Mouse (Mus musculus): ENCODE results near the gene Tex19.1.

Tex19.1 gene

GRCm38 (mm10) chr11:121143325-121144015 lies 2.5 kb upstream of the Tex19.1 start:
- in situ Hi-C loops (cut with MboI, MseI): no loop called here

GRCm38 (mm10) chr11:121148193-121148592 lies 2.2 kb downstream of the Tex19.1 start:
- in situ Hi-C loops (cut with MboI, MseI): no loop called here

DNA sequence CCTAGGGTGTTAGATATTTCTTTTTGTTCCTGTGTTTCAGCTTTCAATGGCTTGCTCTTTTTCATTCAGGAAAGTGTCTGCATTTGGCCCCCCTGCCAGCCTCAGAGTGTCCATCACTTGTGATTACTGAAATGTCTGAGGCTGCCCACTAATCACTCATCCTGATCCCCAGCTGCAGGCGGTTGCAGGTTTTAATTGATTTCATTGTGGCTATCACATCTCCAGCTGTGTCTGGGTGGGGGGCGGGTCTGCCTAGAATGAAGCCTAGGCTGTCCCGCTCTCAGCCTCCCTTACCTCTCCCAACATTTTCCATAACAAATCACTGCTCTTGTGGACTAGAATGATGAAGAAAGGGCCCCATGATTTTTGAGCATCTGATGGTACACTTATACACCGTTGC lies 8.3 kb downstream of the Tex19.1 start:
- in situ Hi-C loops (cut with MboI, MseI): no loop called here

GRCm38 (mm10) chr11:121156411-121156891 lies 10.5 kb downstream of the Tex19.1 start:
- in situ Hi-C loops (cut with MboI, MseI): no loop called here

DNA sequence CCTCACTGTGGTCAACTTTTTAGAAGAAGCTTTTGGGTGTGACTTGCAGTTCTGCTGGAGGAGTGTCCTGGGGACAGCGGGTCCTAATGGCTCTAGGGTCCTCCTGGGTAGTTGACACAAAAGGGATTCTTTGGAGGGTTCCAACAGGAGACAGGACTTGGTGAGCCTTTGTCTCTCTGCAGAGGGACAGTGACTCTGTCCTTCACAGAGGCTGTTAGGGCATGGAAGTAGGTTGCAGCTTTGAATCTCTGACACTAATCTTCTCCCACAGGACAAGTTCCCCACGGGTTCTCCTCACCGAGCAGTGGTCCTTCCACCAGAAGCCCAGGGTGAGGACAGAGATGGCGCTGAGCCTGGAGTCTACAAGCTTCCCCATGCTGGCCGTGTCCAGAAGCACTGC lies 14.0 kb downstream of the Tex19.1 start, which contains the start of gene Uts2r:
Uts2r (plus strand) TSS at position 301 of the 400 bp plus-strand sequence.
- in situ Hi-C loops (cut with MboI, MseI): no loop called here

GRCm38 (mm10) chr11:121160636-121161346 lies 14.8 kb downstream of the Tex19.1 start:
- in situ Hi-C loops (cut with MboI, MseI): no loop called here

GRCm38 (mm10) chr11:121163751-121164150 lies 17.8 kb downstream of the Tex19.1 start:
- in situ Hi-C loops (cut with MboI, MseI): no loop called here

DNA sequence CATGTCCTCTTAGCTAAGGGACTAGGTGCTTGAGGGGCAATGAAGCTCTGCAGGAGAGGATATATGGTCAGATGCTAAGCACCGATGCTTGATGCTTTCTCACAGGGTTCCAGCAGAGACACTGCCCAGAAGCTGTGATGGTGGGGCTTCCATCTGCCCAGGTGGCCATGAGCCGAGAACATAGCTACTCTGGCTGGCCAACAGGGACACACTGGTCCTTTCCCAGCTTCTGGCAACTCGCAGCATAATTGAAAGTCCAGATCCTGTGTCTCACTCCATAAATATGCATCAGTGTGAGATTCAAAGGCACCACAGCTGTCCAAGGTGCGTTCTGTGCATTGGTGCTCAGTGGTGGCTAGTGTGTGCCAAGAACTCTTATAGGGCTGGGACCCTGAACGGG lies 27.3 kb downstream of the Tex19.1 start:
- in situ Hi-C loops (cut with MboI, MseI): no loop called here

DNA sequence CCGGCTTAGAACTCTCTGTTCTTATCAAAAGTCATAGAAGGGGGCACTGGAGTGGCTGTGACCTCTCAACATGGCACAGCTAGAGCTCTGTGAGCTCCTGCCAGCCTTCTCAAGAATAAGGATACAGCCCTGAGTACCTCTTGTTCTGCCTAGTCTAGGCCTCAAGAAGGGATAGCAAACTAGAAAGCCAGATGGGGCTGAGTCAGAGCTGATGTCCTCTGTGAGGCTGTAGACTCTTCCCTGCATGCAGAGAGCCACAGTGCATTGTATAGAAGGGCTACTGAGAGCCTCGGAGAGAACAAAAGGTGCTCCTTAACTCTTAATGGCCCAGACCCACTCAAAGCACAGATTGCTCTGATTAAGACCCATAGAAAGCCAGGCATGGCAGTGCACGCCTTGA lies 28.3 kb downstream of the Tex19.1 start:
- in situ Hi-C loops (cut with MboI, MseI): no loop called here

- in situ Hi-C loops (cut with MboI, MseI): no loop called here
Observed at GRCm38 (mm10) chr11:121176285-121177270, 30.6 kb downstream of the Tex19.1 start.

DNA sequence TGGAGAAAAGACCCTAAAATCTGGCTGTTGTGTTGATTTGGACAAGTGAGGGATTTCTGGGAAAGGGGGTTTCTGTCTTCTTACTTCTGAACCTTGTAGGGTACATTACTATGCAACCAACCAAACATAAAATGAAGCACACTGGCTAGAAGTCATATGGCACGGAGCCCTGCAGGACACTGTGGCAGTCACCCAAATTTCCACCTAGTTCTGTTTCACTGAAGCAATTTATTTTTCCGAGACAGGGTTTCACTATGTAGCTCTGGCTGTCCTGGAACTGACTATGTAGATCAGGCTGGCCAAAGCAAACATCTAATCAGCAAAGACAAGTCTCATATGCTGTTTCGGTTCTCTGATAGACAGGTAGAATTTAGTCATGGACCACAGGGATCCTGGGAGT lies 43.7 kb downstream of the Tex19.1 start:
- in situ Hi-C loops (cut with MboI, MseI): no loop called here

DNA sequence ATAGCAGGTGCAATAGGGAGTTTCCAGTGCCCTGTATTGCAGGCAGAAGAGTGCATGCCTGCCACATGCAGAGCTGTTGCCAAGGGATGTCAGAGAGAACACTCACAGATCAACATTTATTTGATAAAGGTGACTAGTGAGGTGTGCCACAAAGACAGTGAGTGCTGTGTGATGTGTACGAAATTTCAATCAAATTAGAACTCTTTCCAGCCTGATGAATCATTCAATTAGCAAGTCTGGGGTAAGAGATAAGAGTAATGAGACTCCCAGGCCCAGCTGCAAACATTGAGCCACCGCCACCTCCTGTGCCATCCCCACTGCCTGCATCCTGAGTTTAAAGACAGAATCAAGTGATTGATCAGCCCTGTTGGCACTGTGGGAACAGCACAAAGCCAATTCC lies 46.8 kb downstream of the Tex19.1 start:
- in situ Hi-C loops (cut with MboI, MseI): no loop called here

DNA sequence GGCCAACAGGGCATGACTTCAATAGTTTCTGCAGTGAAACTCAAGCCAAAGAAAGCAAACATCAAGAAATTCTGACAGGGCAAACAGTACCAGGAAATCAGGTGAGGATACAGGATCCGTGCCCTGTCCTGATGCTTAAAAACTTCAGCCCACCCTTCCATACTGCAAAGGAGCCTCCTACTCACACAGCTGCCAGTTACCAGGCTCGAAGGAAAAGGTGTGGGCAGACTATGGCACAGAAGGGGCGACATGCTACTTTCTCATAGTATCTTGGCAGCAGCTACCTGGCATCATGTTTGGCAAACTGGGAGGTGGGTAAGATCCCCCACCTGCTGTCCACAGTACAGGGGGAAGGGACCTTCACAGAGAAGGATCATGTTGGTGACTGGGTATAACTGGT lies 47.5 kb downstream of the Tex19.1 start:
- in situ Hi-C loops (cut with MboI, MseI): no loop called here
